Mouse (Mus musculus): ENCODE data around the gene Scn2a. TPM values are rescaled to one million over a fixed set of nuclear protein-coding genes. Genes with fewer than 3 reads are reported as not detected.
"Not testable (repeated sequence)": the region's sequence is repeated elsewhere in the genome, so short reads cannot be mapped to it uniquely, and the experiment has no call there.

Scn2a gene
- polyA plus RNA-seq, 1 experiment, result 91.0 TPM

- no peak for TF ChIP-seq CTCF (IDR thresholded peaks at IDR 0.05; ENCODE audit: borderline replicate concordance, insufficient read depth, low read depth, low read length)
- Histone ChIP-seq H3K4me3 (replicated peaks; ENCODE audit: insufficient read depth, low read depth, low read length) (no peak overlapping the region), H3K4me1 (ENCODE audit: control insufficient read depth, insufficient read depth, low read length) (no peaks in the 10 kb centered on the region), H3K27ac (ENCODE audit: insufficient read depth, low read length) (no peak overlapping the region), H3K27me3 (ENCODE audit: control insufficient read depth, insufficient read depth, low read length) (no peaks in the 10 kb centered on the region)
- WGBS, result 70% methylated on average over 1 of the region's 1 CpGs
- DNase-seq, result no peak
Observed at GRCm38 (mm10) chr2:65801054-65801709, 180.6 kb downstream of the Scn2a start.

DNA sequence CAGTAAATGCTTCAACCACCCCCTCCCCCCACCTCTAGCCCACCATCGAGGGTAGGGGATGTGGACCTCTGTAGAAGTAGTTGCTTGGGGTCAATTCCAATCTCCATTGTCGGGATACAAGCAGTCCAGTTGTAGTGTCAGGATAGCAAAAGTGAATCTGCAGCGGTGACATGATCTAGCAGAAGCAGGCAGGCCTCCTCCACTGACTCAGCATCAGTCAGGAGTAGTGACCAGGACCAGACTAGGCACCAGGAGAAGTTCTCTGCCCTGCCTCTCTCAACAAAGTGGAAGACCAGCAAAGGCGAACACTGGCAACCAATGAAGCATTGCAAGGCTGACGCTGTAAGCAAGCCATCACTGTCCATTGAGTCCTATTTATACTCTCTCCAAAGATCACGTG, 186.0 kb downstream of the Scn2a start:
- Histone ChIP-seq H3K4me1 (ENCODE audit: control insufficient read depth, insufficient read depth, low read length) (no peaks in the 10 kb centered on the region), H3K27ac (ENCODE audit: insufficient read depth, low read length) (no peak overlapping the region), H3K4me3 (replicated peaks; ENCODE audit: insufficient read depth, low read depth, low read length) (no peak overlapping the region), H3K27me3 (ENCODE audit: control insufficient read depth, insufficient read depth, low read length) (no peaks in the 10 kb centered on the region)
- 86% methylated on average over 6 of the region's 6 CpGs for WGBS
- no peak for DNase-seq
- TF ChIP-seq POLR2A (IDR thresholded peaks at IDR 0.05; ENCODE audit: borderline replicate concordance, insufficient read depth, low read length) (no peak), CTCF (IDR thresholded peaks at IDR 0.05; ENCODE audit: borderline replicate concordance, insufficient read depth, low read depth, low read length) (no peak)

GRCm38 (mm10) chr2:65811203-65811602, 190.6 kb downstream of the Scn2a start:
- WGBS, result 85% methylated on average over 6 of the region's 6 CpGs
- H3K4me1 ChIP-seq (ENCODE audit: control insufficient read depth, insufficient read depth, low read length); H3K4me3 ChIP-seq (replicated peaks; ENCODE audit: insufficient read depth, low read depth, low read length); H3K27ac ChIP-seq (ENCODE audit: insufficient read depth, low read length); H3K27me3 ChIP-seq (ENCODE audit: control insufficient read depth, insufficient read depth, low read length); DNase-seq: not testable (repeated sequence)

Other genes starting within 250 kb of the Scn2a start
- gene Scn3a, start 53.1 kb upstream of the Scn2a start, polyA plus RNA-seq (2012; rRNA removed), result 2.5 and 2.7 TPM in 2 replicates
- 10.4 and 12.0 TPM in 2 replicates for gene Csrnp3, start 225.0 kb downstream of the Scn2a start, polyA plus RNA-seq (2012; rRNA removed)

All from cerebellum, adult 2 months (tissue).